Mouse (Mus musculus) hindbrain, embryonic 10.5 days (tissue): ENCODE results near the gene Spry2. TPM values are rescaled to one million over a fixed set of nuclear protein-coding genes. Genes with fewer than 3 reads are reported as not detected.

Source experiments
- DNase-seq: peaks from one replicate; pipeline ENCODE4 v3.0.0-alpha.2; 2017; ENCODE audit warnings: low spot score
- H3K27ac ChIP-seq: fragments of 300-500 bp; sonication (generic); 2 replicates; pipeline ENCODE4 v1.5.1; 2016; ENCODE audit warnings: mild to moderate bottlenecking, moderate library complexity
- H3K27me3 ChIP-seq: fragments of 300-500 bp; sonication (generic); 2 replicates; pipeline ENCODE4 v1.6.1; 2016; ENCODE audit warnings: mild to moderate bottlenecking; ENCODE audit not compliant: poor library complexity, insufficient read depth, severe bottlenecking
- H3K36me3 ChIP-seq: fragments of 300-500 bp; sonication (generic); 2 replicates; pipeline ENCODE4 v1.6.1; 2016; ENCODE audit warnings: mild to moderate bottlenecking, moderate library complexity
- H3K4me1 ChIP-seq: fragments of 300-500 bp; sonication (generic); replicated peaks from 2 replicates; pipeline ENCODE4 v1.6.1; 2016; ENCODE audit warnings: mild to moderate bottlenecking
- H3K4me3 ChIP-seq: fragments of 300-500 bp; sonication (generic); 2 replicates; pipeline ENCODE4 v1.5.1; 2016; ENCODE audit warnings: mild to moderate bottlenecking, moderate library complexity
- H3K9me3 ChIP-seq: fragments of 300-500 bp; sonication (generic); 2 replicates; pipeline ENCODE4 v1.6.1; 2016; ENCODE audit warnings: mild to moderate bottlenecking, moderate library complexity
- WGBS: fragments of 180-500 bp; shearing (Covaris S2); methylation state at CpG from one replicate; pipeline ENCODE4 v1.1.7; 2016; 5-methylcytosine and 5-hydroxymethylcytosine counted together
- polyA plus RNA-seq: library from polyadenylated mRNA; unstranded; fragments of >200 nt; fragmentation: Nextera tagmentation; extraction: Ambion mirVana; gene quantifications from 2 replicates; pipeline ENCODE4 v1.2.1, GENCODE M21; 2016

Spry2 gene
- polyA plus RNA-seq, 1 experiment from 2014 or later, result 30.1 TPM

GRCm38 (mm10) chr14:105900841-105901240 lies 4.2 kb upstream of the Spry2 start:
- H3K27ac ChIP-seq, result no peak overlapping the region
- no peak overlapping the region for H3K4me3 ChIP-seq
- peaks cover 12% of the 10 kb centered on the region for H3K4me1 ChIP-seq
- H3K9me3 ChIP-seq, result no peaks in the 10 kb centered on the region
- no peaks in the 10 kb centered on the region for H3K27me3 ChIP-seq
- DNase-seq, result no peak
- H3K36me3 ChIP-seq, result no peaks in the 10 kb centered on the region
- WGBS, result 92% methylated on average over 3 of the region's 3 CpGs

- WGBS, result 3% methylated on average over 11 of the region's 11 CpGs
- Histone ChIP-seq H3K27me3 (no peaks in the 10 kb centered on the region), H3K36me3 (no peaks in the 10 kb centered on the region), H3K4me1 (peaks cover 14% of the 10 kb centered on the region), H3K4me3 (peak overlapping the region; percentile 74), H3K27ac (peak overlapping the region; percentile 96), H3K9me3 (no peaks in the 10 kb centered on the region)
- no peak for DNase-seq
Observed at GRCm38 (mm10) chr14:105899116-105899515, 2.5 kb upstream of the Spry2 start.

- no peaks in the 10 kb centered on the region for H3K27me3 ChIP-seq
- WGBS, result under 1% methylated on average over 58 of the region's 58 CpGs
- no peaks in the 10 kb centered on the region for H3K9me3 ChIP-seq
- H3K4me3 ChIP-seq, result peak overlapping the region; percentile 74
- DNase-seq, result peak; percentile 92
- peak overlapping the region; percentile 96 for H3K27ac ChIP-seq
- H3K36me3 ChIP-seq, result peaks cover 2% of the 10 kb centered on the region; the same call in 1 of the 2 replicates
- H3K4me1 ChIP-seq, result peaks cover 19% of the 10 kb centered on the region
Observed at GRCm38 (mm10) chr14:105898266-105899111, 1.9 kb upstream of the Spry2 start.

GRCm38 (mm10) chr14:105897569-105898101 lies 1.0 kb upstream of the Spry2 start:
- Histone ChIP-seq H3K4me1 (peaks cover 27% of the 10 kb centered on the region), H3K4me3 (peak overlapping the region; percentile 74), H3K9me3 (no peaks in the 10 kb centered on the region), H3K36me3 (peaks cover 11% of the 10 kb centered on the region), H3K27me3 (no peaks in the 10 kb centered on the region), H3K27ac (peak overlapping the region; percentile 96)
- under 1% methylated on average over 26 of the region's 28 CpGs for WGBS
- DNase-seq, result no peak

- WGBS, result under 1% methylated on average over 50 of the region's 50 CpGs
- Histone ChIP-seq H3K27me3 (no peaks in the 10 kb centered on the region), H3K27ac (peak overlapping the region; percentile 96), H3K9me3 (no peaks in the 10 kb centered on the region), H3K36me3 (peaks cover 19% of the 10 kb centered on the region), H3K4me3 (peak overlapping the region; percentile 74), H3K4me1 (peaks cover 36% of the 10 kb centered on the region)
- peak; percentile 70 for DNase-seq
Observed at GRCm38 (mm10) chr14:105895961-105896651, 513 bp downstream of the Spry2 start.

- peaks cover 19% of the 10 kb centered on the region for H3K36me3 ChIP-seq
- H3K4me3 ChIP-seq, result peak overlapping the region; percentile 74
- H3K27me3 ChIP-seq, result no peaks in the 10 kb centered on the region
- no peaks in the 10 kb centered on the region for H3K9me3 ChIP-seq
- peak overlapping the region; percentile 96 for H3K27ac ChIP-seq
- DNase-seq, result peak; percentile 74
- H3K4me1 ChIP-seq, result peaks cover 43% of the 10 kb centered on the region
- under 1% methylated on average over 36 of the region's 36 CpGs for WGBS
Observed at GRCm38 (mm10) chr14:105894971-105895873, 1.4 kb downstream of the Spry2 start.

DNA sequence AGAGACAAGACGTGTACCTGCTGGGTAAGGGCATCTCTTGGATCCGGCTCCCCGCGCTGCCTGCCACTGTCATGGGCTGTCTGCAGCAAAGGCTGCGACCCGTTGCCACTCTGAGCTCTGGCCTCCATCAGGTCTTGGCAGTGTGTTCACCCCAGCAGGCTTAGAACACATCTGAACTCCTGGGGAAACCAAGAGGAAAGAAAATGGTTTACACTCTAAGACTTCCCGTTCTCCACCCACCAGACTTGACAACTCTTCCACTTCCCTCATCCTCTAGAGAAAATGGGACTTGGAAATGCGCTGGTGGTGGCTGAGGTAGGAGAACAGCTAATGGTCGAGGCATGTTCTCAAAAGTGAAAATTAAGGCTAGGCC lies 3.0 kb downstream of the Spry2 start:
- H3K27ac ChIP-seq, result peak overlapping the region; percentile 96
- H3K4me3 ChIP-seq, result peak overlapping the region; percentile 74
- peaks cover 32% of the 10 kb centered on the region for H3K4me1 ChIP-seq
- WGBS, result 12% methylated on average over 9 of the region's 9 CpGs
- H3K27me3 ChIP-seq, result no peaks in the 10 kb centered on the region
- H3K36me3 ChIP-seq, result peaks cover 26% of the 10 kb centered on the region
- no peaks in the 10 kb centered on the region for H3K9me3 ChIP-seq
- DNase-seq, result peak; percentile 44

GRCm38 (mm10) chr14:105892941-105893622 lies 3.5 kb downstream of the Spry2 start:
- H3K9me3 ChIP-seq, result no peaks in the 10 kb centered on the region
- peak; percentile 45 for DNase-seq
- peak overlapping the region; percentile 74 for H3K4me3 ChIP-seq
- H3K27ac ChIP-seq, result peak overlapping the region; percentile 96
- H3K4me1 ChIP-seq, result peaks cover 32% of the 10 kb centered on the region
- WGBS, result 33% methylated on average over 24 of the region's 24 CpGs
- H3K36me3 ChIP-seq, result peaks cover 29% of the 10 kb centered on the region
- no peaks in the 10 kb centered on the region for H3K27me3 ChIP-seq

GRCm38 (mm10) chr14:105890516-105891231 lies 5.9 kb downstream of the Spry2 start:
- DNase-seq, result no peak
- Histone ChIP-seq H3K36me3 (peaks cover 29% of the 10 kb centered on the region), H3K27ac (0 out of 2 replicates have a peak overlapping the region, but pooled peaks have one; percentile 50), H3K27me3 (no peaks in the 10 kb centered on the region), H3K4me1 (peaks cover 32% of the 10 kb centered on the region), H3K9me3 (no peaks in the 10 kb centered on the region), H3K4me3 (0 out of 2 replicates have a peak overlapping the region, but pooled peaks have one; percentile 9)
- WGBS, result 54% methylated on average over 5 of the region's 5 CpGs

GRCm38 (mm10) chr14:105886643-105887374 lies 9.8 kb downstream of the Spry2 start:
- peaks cover 12% of the 10 kb centered on the region for H3K4me1 ChIP-seq
- H3K27ac ChIP-seq, result no peak overlapping the region
- no peak overlapping the region for H3K4me3 ChIP-seq
- H3K27me3 ChIP-seq, result no peaks in the 10 kb centered on the region
- no peak for DNase-seq
- WGBS, result 88% methylated on average over 9 of the region's 9 CpGs
- no peaks in the 10 kb centered on the region for H3K9me3 ChIP-seq
- H3K36me3 ChIP-seq, result peaks cover 15% of the 10 kb centered on the region

- Histone ChIP-seq H3K27me3 (no peaks in the 10 kb centered on the region), H3K27ac (no peak overlapping the region), H3K4me3 (no peak overlapping the region), H3K9me3 (no peaks in the 10 kb centered on the region), H3K36me3 (peaks cover 10% of the 10 kb centered on the region), H3K4me1 (peaks cover under 1% of the 10 kb centered on the region; the same call in 1 of the 2 replicates)
- 84% methylated on average over 6 of the region's 6 CpGs for WGBS
- DNase-seq, result no peak
Observed at GRCm38 (mm10) chr14:105885249-105885648, 11.4 kb downstream of the Spry2 start.
